Mouse (Mus musculus): Measurements from ENCODE around the gene Sfxn2. TPM values are rescaled to one million over a fixed set of nuclear protein-coding genes. Genes with fewer than 3 reads are reported as not detected.

Gene Sfxn2
- polyA plus RNA-seq (2012) = 3.4 and 4.8 TPM in 2 replicates

DNA sequence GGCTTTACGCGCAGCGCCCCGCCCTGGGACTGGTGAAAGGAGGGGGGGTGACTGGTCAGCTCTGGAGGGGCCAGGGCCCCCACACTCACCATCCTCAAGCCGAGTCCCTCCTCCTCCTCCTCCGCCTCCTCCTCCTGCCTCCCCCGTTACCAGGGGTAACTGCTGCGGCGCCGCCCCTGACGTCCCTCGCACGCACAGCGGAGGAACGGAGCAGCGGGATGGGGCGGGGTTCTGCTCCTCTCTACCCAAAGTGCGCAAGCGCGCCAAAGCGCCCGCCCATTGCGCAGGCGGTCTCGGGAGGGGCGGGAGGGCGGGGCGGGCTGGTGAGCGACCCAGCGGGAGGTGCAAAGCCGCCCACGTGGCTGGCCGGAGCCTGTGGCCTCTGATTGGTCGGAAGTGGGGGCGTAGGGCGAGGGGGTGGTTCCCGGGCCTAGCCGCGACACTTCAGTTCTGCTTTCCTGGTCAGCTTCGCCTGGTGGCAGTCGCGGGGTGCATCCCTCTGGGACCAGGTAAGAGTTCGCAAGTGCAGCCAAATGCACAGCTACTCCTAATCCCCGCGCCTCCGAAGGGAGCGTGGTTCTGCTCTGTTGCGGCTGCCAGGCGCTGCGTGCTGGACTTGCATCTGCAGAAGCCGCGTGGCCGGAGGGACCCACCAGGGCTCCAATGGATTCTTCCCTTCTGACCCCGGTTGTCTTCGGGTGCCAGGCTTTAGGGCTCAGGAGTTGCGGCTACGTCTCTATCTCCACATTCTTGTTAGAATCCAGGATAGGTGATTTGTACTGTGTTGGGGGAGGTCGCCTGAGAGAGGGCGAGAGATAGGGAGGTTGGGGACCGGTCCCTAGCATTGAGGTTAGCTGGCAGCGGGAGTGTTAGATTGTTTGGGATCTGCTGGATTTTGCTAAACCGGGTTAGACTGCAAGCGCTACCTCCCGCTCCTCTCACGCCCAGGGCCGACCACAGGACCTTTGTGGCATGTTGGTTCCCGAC, at the start of gene Sfxn2, which contains the start of gene Arl3:
Gene Sfxn2 (plus strand): TSS at position 415 of the 987 bp plus-strand sequence.
Gene Arl3 (minus strand): TSS at position 248 of the 987 bp plus-strand sequence.

DNA sequence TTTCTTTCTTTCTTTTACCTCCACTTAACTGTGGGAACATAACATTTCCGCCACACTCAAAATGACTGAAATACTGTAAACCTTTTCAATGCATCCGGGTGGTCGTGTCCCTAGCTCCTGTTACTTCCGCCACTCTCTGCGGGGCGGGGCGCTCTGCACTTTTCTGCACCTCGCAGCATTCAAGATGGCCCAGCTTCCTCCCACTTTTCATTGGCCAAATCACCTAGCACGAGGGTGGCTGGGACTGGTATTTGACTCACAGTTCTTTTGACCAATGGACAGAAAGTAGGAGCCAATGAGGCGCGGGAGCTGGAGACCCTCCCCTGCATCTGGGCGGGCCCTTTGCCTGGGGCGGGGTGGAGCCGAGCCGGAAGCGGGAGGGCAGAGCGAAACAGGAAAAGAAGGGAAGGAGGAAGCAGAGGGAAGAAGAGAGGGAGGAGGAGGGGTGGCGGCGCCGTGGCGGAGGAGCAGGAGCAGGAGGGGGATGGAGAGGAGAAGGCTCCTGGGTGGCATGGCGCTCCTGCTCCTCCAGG, 25.6 kb downstream of the Sfxn2 start, which contains the start of gene Wbp1l:
Gene Wbp1l (plus strand): TSS at position 365 of the 533 bp plus-strand sequence.

Other genes starting within 250 kb of the Sfxn2 start
- 1.6 and 1.9 TPM in 2 replicates for gene Psd, start 246.2 kb upstream of the Sfxn2 start, polyA plus RNA-seq (2012)
- gene Fbxl15, start 245.2 kb upstream of the Sfxn2 start, polyA plus RNA-seq (2012) = 20.1 and 22.0 TPM in 2 replicates
- 206 and 216 TPM in 2 replicates for gene Cuedc2, start 234.7 kb upstream of the Sfxn2 start, polyA plus RNA-seq (2012)
- gene Mfsd13a, start 232.2 kb upstream of the Sfxn2 start, polyA plus RNA-seq (2012) = 121 and 150 TPM in 2 replicates
- 4.7 and 4.8 TPM in 2 replicates for gene 2310034G01Rik, start 223.1 kb upstream of the Sfxn2 start, polyA plus RNA-seq (2012)
- gene Actr1a, start 177.6 kb upstream of the Sfxn2 start, polyA plus RNA-seq (2012) = 27.0 and 27.1 TPM in 2 replicates
- gene Sufu, start 176.5 kb upstream of the Sfxn2 start, polyA plus RNA-seq (2012) = 24.3 and 26.8 TPM in 2 replicates
- 114 and 123 TPM in 2 replicates for gene Trim8, start 71.7 kb upstream of the Sfxn2 start, polyA plus RNA-seq (2012)
- 14.5 and 19.0 TPM in 2 replicates for gene Arl3, start 167 bp upstream of the Sfxn2 start, polyA plus RNA-seq (2012)
- 49.4 and 51.1 TPM in 2 replicates for gene Wbp1l, start 25.7 kb downstream of the Sfxn2 start, polyA plus RNA-seq (2012)
- not detected in 2 replicates for gene Cyp17a1, start 99.8 kb downstream of the Sfxn2 start, polyA plus RNA-seq (2012)
- gene Borcs7, start 116.5 kb downstream of the Sfxn2 start, polyA plus RNA-seq (2012) = 0.97 and 1.1 TPM in 2 replicates
- 4.6 and 5.0 TPM in 2 replicates for gene As3mt, start 134.1 kb downstream of the Sfxn2 start, polyA plus RNA-seq (2012)
- 17.4 and 22.0 TPM in 2 replicates for gene Cnnm2, start 188.2 kb downstream of the Sfxn2 start, polyA plus RNA-seq (2012)

Measured in megakaryocyte-erythroid progenitor cell, adult 5 weeks (primary cell).